Mouse (Mus musculus) left cerebral cortex, postnatal 36 days (tissue): ENCODE data around the gene Rasgef1a. TPM values are rescaled to one million over a fixed set of nuclear protein-coding genes. Genes with fewer than 3 reads are reported as not detected.

ENCODE experiments used
- DNase-seq, 2 experiments: peaks; one replicate each; pipeline ENCODE4 v3.0.0; 2021 to 2022; ENCODE audit warnings: low spot score in 2 of 2, mixed read lengths in 1 of 2
- intact Hi-C: fragments of 180-260 bp; cut with DNase I; formaldehyde crosslinking; loops from one replicate; pipeline ENCODE4 v1.15.1; 2025
- total RNA-seq, 2 experiments: library from RNA; stranded (reverse); gene quantifications; 2 replicates each; pipeline ENCODE4 v1.2.3; 2021

The Rasgef1a gene
- 100 to 1,000 TPM; 208 to 212 TPM for total RNA-seq

DNA sequence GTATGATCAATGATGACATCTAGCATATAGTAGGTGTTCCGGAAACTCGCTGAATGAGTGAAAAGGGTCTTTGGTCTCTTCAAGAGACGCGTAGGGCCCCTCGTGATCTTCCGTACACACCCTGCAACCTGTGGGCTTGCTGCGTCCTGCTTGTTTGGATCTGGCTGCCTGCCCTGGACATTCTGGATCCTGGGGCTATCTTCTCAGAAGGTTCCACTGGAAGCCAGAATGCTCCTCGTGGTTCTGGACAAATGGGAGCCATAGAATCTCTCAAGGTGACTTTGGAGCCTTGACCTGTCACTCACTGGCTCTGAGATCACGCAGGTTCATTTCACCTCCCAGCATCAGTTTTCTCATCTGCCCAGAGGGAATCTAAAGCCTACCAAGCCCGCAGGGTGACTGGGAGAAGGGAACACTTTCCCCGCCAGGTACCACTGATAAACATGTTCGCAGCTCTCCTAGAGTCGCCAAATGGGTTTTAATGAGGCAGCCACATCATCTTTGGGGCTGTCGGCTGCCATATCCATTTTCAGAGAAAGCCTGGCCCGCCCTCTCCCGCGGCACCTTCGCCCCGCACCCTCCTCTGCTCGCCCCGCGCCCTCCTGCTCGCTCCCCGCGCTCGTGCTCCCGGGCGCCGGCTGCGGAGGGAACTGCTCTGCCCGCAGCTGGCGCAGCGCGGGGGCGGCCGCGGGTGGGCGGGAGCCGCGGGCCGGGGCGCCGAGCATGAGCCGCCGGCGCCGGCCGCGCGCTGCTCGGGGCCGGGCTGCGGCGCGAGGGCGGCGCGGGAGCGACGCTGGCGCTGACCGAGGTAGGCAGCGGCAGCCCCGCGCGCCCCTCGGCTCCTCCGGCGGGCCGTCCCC lies at the start of gene Rasgef1a:
Gene Rasgef1a, plus strand, starts transcription at position 683 of the 860 bp plus-strand sequence.
- peak; percentile 56 to 77 for DNase-seq
- intact Hi-C loops = loop anchor here (5.0 kb wide), 2 partner anchors 36 to 69 kb away; no protein-coding TSS in a partner anchor

DNA sequence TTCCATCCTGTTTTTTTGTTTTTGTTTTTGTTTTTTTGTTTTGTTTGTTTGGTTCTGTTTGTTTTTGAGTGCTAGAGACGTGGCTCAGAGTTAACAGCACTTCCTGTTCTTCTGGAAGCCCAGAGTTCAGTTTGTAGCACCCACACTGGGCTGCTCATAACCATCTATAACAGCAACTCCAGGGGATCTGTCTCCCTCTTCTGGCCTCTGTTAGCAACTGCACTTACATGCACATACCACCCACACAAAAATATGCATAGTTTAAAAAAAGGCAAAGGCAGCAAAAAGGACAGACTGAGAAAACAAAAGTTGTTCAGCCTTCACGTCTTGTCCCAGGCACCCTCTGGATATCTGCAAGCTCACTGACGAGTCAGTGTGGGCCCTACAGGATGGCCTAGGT lies 48.0 kb upstream of the Rasgef1a start:
- no peak for DNase-seq
- intact Hi-C loops = no loop called here

GRCm38 (mm10) chr6:117966729-117967128 lies 44.5 kb upstream of the Rasgef1a start:
- intact Hi-C loops = no loop called here
- DNase-seq = no peak

GRCm38 (mm10) chr6:117987173-117987572 lies 24.1 kb upstream of the Rasgef1a start:
- DNase-seq = no peak
- intact Hi-C loops = no loop called here

DNA sequence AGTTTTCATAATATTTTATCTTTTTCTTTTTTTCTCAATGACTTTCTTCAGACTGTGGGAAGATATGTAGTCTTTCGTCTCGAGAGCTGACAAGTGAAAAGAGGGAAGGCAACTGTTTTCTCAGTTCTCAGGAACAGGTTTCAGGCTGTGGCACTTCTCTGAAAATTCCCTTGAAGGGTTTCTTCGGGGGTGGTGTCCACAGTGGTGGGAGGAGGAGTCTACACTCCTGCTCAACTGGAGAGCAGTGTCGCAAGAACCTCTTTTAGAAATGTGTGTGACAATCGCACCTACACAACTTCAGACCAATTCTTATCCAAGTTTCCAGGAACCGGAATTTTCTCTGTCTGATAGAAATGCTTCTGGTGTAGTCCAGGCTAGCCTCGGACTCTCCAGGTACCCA lies 22.0 kb upstream of the Rasgef1a start:
- peak in 1 of 2 experiments; percentile 23 for DNase-seq
- intact Hi-C loops = no loop called here

DNA sequence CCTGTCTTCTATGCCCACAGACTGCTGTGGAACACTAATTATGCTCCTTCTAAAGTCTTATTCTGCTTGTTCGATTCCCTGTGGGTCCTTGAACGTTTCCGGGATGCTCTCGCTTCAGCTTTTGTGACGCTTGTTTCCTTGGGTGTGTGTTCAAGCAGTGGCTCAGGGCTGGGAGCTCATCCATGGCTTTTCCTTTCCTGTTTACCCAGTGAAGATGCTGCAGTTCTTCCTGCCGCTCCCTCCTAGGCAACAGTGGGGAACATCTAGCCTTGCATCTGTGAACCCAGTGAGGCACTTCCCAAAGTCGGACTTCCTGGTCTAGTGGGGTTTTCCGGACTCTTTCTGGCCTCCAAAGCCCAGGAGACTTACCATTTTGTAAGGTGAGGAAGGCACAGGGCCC lies 20.6 kb upstream of the Rasgef1a start:
- no peak for DNase-seq
- intact Hi-C loops = no loop called here

DNA sequence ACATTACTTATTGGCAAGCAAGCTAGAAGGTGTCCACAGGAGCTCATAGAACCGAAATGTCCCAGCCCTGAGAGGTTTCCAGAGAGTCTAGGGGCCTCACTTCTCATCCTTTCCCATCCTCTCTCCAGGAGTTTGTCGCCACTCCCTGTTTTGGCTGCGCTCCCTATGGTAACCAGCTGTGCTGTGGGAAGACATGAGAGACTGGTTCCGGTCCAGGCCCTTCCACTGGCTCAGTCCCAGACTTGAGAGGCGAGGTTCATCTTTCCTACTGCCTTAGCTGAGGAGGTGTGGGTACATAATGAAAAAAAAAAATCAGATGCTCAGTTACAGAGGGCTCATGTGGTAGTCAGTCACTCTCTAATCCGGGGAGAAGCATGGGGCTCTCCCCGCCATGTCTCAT lies 19.9 kb upstream of the Rasgef1a start:
- intact Hi-C loops = no loop called here
- DNase-seq = peak; percentile 65 to 66

- intact Hi-C loops = no loop called here
- DNase-seq = no peak
Observed at GRCm38 (mm10) chr6:117991928-117992327, 19.3 kb upstream of the Rasgef1a start.

DNA sequence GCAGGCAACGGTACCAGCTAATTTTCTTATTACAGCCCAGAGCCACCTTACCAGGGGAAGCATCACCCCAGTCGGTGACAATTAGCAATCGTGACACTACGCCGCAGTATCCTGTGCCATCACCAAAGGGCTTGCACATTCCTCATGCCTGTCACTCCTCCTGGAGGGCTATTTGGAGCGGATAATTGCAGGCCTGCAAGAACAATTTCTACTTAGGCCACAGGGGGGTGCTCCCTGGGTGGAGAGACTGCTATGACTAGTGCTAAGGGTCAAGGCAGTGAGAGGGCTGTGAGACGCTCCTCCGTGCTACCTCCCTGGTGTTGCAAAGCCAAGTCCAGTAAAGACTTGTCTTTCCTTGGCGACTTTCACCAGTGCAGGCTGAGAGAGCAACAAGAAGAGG lies 16.1 kb upstream of the Rasgef1a start:
- intact Hi-C loops = no loop called here
- no peak for DNase-seq

- no peak for DNase-seq
- intact Hi-C loops = no loop called here
Observed at GRCm38 (mm10) chr6:118001272-118001671, 10.0 kb upstream of the Rasgef1a start.

DNA sequence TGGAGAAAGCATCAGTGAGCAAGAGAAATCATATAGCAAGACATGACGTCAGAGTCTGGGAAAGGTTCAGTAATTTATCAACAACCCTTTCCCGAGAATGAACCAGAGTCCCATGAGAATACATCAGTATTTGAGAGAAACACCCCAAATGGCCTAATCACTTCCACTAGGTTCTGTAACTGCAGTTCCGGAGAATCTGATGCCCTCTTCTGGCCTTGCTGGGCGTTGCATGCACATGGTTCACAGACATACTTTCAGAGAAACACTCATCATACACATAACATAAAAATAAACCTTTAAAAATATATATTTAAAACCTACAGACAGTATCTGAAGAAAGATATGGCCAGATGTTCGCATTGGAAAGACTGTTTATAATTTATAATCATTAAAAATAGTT lies 3.9 kb upstream of the Rasgef1a start:
- intact Hi-C loops = no loop called here
- no peak for DNase-seq

GRCm38 (mm10) chr6:118007843-118008539 lies 3.2 kb upstream of the Rasgef1a start:
- DNase-seq = no peak

DNA sequence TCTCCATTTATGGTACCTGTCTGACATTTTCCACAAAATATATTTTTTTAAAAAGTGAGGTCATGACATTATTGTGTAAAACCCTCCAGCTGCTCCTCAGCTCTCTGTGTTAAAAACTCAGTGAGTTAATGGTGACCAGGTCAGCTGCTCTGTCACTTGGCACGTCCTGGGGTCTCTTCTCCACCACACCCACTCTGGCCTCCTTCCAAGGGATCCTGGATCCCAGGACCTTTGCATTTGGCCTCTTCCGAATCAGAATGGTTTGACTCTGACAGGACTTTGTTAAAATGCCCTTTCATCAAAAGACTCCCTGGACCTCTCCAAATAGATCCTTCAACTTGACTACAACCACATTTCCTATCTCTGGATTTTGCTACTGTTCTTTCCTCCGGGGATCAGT lies 982 bp upstream of the Rasgef1a start:
- intact Hi-C loops = loop anchor here (5.0 kb wide), 2 partner anchors 37 to 68 kb away; no protein-coding TSS in a partner anchor
- DNase-seq = no peak

More at GRCm38 (mm10) chr6:118007843-118008539, 3.2 kb upstream of the Rasgef1a start:
- intact Hi-C loops = no loop called here

DNA sequence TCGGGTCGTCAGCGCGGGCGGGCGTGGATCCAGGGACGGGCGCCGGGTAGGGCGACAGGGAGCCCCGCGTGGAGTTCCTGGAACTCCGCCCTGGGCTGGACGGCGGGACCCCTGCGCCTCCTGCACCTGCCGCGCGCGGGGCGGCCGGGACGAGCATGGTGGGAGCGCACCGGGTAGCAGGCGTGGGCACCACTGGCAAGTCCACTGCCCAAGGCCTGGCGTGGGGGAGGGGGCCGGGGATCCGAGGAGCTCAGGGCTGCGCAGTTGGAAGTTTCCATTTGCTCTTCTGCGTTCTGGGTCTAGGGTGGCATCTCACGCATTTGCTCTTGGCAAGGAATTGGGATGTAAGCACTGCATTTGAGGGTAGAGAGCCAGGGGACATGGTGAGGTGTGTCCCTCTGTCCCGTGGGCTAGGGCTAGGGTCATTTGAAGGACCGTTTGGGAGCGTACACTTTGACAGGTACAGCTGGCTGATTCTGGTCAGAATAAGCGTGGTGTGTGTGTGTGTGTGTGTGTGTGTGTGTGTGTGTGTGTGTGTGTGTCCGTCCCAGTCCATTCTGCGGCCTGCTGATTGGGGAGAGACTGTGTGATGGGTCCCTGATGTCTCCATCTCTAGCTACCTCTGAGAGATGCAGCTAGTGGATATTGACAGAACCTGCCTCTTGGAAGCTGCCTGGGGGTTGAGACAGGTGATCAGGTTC lies 528 bp downstream of the Rasgef1a start:
- intact Hi-C loops = loop anchor here (2.0 to 5.0 kb wide), 3 partner anchors 36 to 69 kb away; no protein-coding TSS in a partner anchor
- DNase-seq = peak; percentile 38 to 66

GRCm38 (mm10) chr6:118012317-118012700 lies 1.1 kb downstream of the Rasgef1a start:
- intact Hi-C loops = loop anchor here (2.0 to 5.0 kb wide), 3 partner anchors 35 to 70 kb away; no protein-coding TSS in a partner anchor
- peak in 1 of 2 experiments; percentile 40 for DNase-seq

DNA sequence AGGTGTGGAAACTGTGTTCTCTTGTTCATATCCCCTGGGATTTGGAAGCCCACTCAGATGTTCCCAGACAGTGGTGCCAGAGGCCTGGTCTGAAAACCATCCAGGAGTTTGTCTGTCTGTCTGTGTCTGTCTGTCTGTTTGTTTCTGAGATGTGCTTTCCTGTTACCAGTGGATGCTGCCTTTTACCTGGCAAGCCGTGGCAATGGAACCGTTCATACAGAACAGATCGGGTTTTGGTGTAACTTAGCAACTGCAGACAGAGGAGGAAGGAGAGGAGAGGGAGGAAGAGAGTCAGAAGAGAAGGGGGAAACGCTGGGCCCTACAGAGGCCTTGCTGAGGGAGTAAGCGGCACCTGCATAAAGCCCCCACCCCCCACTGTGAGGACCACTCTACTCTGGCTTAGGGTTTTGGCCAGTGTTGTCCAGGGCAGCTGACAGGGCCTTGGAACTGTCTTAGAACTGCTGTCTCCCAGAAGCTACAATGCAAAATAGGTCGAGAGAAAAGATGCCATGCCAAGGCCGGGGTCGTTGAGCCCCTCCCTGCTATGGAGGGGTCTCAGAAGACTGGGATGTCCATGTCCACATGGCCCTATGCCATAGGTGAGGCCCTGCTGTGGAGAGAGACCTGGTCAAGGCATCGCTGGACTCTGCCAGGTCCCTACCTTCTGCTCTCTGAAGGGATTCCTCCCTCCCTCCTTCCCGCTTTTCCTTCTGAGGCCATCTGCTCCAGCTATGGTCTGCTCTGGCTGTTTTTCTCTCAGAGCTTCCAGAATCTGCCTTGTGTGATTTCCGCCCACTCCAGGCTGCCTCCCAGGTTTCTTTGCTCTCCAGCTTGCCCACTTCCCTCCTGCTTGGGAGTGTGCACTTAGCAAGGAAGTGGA lies 2.0 kb downstream of the Rasgef1a start:
- intact Hi-C loops = loop anchor here (2.0 to 5.0 kb wide), 3 partner anchors 34 to 71 kb away; no protein-coding TSS in a partner anchor
- peak; percentile 81 to 84 for DNase-seq

DNA sequence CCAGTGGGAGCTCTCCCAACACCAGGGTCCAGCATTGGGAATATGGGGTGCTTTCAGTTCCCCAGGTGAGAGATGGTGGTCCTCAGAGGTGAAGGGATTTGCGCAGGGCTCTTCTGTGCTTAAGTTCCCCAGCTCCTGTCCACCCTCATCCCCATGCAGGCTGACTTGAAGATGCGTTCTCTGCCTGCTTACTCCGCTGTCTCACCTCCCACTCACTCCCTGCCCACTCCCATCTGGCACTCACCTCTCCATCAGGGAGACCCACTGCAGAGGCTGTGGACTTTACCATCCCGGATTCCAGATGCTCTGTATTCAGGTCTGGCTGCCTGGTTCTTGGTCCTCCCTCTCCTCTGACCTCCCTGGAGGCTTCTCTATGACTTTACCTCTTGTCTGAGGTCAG lies 3.6 kb downstream of the Rasgef1a start:
- intact Hi-C loops = loop anchor here (5.0 kb wide), 2 partner anchors 32 to 73 kb away; no protein-coding TSS in a partner anchor
- DNase-seq = peak; percentile 78 to 80

- intact Hi-C loops = no loop called here
Observed at GRCm38 (mm10) chr6:118015971-118016370, 4.7 kb downstream of the Rasgef1a start.

GRCm38 (mm10) chr6:118018666-118019065 lies 7.4 kb downstream of the Rasgef1a start:
- DNase-seq = peak; percentile 63 to 72
- intact Hi-C loops = no loop called here

More at GRCm38 (mm10) chr6:118015971-118016370, 4.7 kb downstream of the Rasgef1a start:
- DNase-seq = peak; percentile 50 to 64
